Mouse (Mus musculus): ENCODE data around the gene Pgpep1.

Gene Pgpep1

GRCm38 (mm10) chr8:70660273-70660725 is at the start of gene Pgpep1:
Gene Pgpep1, minus strand, starts transcription at chr8:70660388.
- DNase-seq (ENCODE audit: low spot score in 2 of 2) = no peak

GRCm38 (mm10) chr8:70709794-70710193 is 49.6 kb upstream of the Pgpep1 start:
- no peak for DNase-seq (ENCODE audit: low spot score in 2 of 2)

GRCm38 (mm10) chr8:70708281-70708680 is 48.1 kb upstream of the Pgpep1 start:
- DNase-seq (ENCODE audit: low spot score in 2 of 2) = no peak

- no peak for DNase-seq (ENCODE audit: low spot score in 2 of 2)
These were observed 43.1 kb upstream of the Pgpep1 start, which contains the start of gene Iqcn for GRCm38 (mm10) chr8:70703287-70703686. Gene Iqcn, plus strand, starts transcription at chr8:70703457.

- DNase-seq (ENCODE audit: low spot score in 2 of 2) = no peak
These were observed 42.6 kb upstream of the Pgpep1 start for GRCm38 (mm10) chr8:70702842-70703182.

GRCm38 (mm10) chr8:70701982-70702841 is 42.0 kb upstream of the Pgpep1 start:
- no peak for DNase-seq (ENCODE audit: low spot score in 2 of 2)

GRCm38 (mm10) chr8:70701048-70701981 is 41.1 kb upstream of the Pgpep1 start:
- DNase-seq (ENCODE audit: low spot score in 2 of 2) = no peak

- DNase-seq (ENCODE audit: low spot score in 2 of 2) = peak; percentile 81 to 83
These were observed 40.4 kb upstream of the Pgpep1 start for GRCm38 (mm10) chr8:70700555-70700922.

GRCm38 (mm10) chr8:70699834-70700554 is 39.8 kb upstream of the Pgpep1 start:
- peak; percentile 76 to 84 for DNase-seq (ENCODE audit: low spot score in 2 of 2)

GRCm38 (mm10) chr8:70699116-70699833 is 39.1 kb upstream of the Pgpep1 start:
- peak; percentile 42 to 62 for DNase-seq (ENCODE audit: low spot score in 2 of 2)

GRCm38 (mm10) chr8:70698310-70699109 is 38.3 kb upstream of the Pgpep1 start, which contains the start of gene Jund:
Gene Jund, plus strand, starts transcription at chr8:70698949.
- DNase-seq (ENCODE audit: low spot score in 2 of 2) = peak; percentile 98 to 99

GRCm38 (mm10) chr8:70697366-70698250 is 37.4 kb upstream of the Pgpep1 start:
- DNase-seq (ENCODE audit: low spot score in 2 of 2) = no peak

- DNase-seq (ENCODE audit: low spot score in 2 of 2) = no peak
These were observed 36.8 kb upstream of the Pgpep1 start for GRCm38 (mm10) chr8:70696946-70697345.

- DNase-seq (ENCODE audit: low spot score in 2 of 2) = no peak
These were observed 36.1 kb upstream of the Pgpep1 start for GRCm38 (mm10) chr8:70696019-70696885.

- DNase-seq (ENCODE audit: low spot score in 2 of 2) = no peak
These were observed 35.3 kb upstream of the Pgpep1 start for GRCm38 (mm10) chr8:70695318-70696018.

- DNase-seq (ENCODE audit: low spot score in 2 of 2) = no peak
These were observed 33.4 kb upstream of the Pgpep1 start for GRCm38 (mm10) chr8:70693636-70694035.

- DNase-seq (ENCODE audit: low spot score in 2 of 2) = no peak
These were observed 31.6 kb upstream of the Pgpep1 start for GRCm38 (mm10) chr8:70691727-70692231.

Data from frontal cortex, postnatal 36 days (tissue).